Mouse (Mus musculus): ENCODE measurements at regions not wholly inside any gene's neighbourhood (a gene's known extent, or its start where the extent isn't known, plus 50 kb on each side); places are given as distances from the start of the nearest gene placed in this dataset.

- TF ChIP-seq CTCF (IDR thresholded peaks at IDR 0.05), result no peak
- TF ChIP-seq EP300 (IDR thresholded peaks at IDR 0.05), result no peak
Measured at GRCm38 (mm10) chr16:55530844-55531243, 233.1 kb upstream of the Zpld1 start.
